Mouse (Mus musculus) midbrain, embryonic 11.5 days (tissue): ENCODE measurements around the gene Khk. TPM values are rescaled to one million over a fixed set of nuclear protein-coding genes. Genes with fewer than 3 reads are reported as not detected.

Experiments
- ATAC-seq: fragments of 200-750 bp; cut with Nextera tagmentation; 2 replicates; pipeline ENCODE4 v1.8.0; 2017; ENCODE audit warnings: moderate TSS enrichment, moderate library complexity; ENCODE audit not compliant: low FRiP score
- DNase-seq: peaks from one replicate; pipeline ENCODE4 v3.0.0; 2015; ENCODE audit warnings: low spot score; ENCODE audit errors: missing footprints
- H3K27ac ChIP-seq: fragments of 300-500 bp; sonication (generic); 2 replicates; pipeline ENCODE4 v1.5.1; 2014; ENCODE audit warnings: low read depth, low read length
- H3K27me3 ChIP-seq: fragments of 300-500 bp; sonication (generic); 2 replicates; pipeline ENCODE4 v1.6.1; 2014; ENCODE audit warnings: mild to moderate bottlenecking, low read length, moderate library complexity, mixed read lengths; ENCODE audit not compliant: control insufficient read depth, insufficient read depth
- H3K36me3 ChIP-seq: fragments of 300-500 bp; sonication (generic); 2 replicates; pipeline ENCODE4 v1.6.1; 2014; ENCODE audit warnings: mild to moderate bottlenecking, low read length, moderate library complexity, mixed read lengths; ENCODE audit not compliant: control insufficient read depth, insufficient read depth
- H3K4me1 ChIP-seq: fragments of 300-500 bp; sonication (generic); 2 replicates; pipeline ENCODE4 v1.6.1; 2014; ENCODE audit warnings: low read length; ENCODE audit not compliant: control insufficient read depth, insufficient read depth
- H3K4me2 ChIP-seq: fragments of 300-500 bp; sonication (generic); 2 replicates; pipeline ENCODE4 v1.6.1; 2014; ENCODE audit warnings: mild to moderate bottlenecking, moderate library complexity
- H3K4me3 ChIP-seq: fragments of 300-500 bp; sonication (generic); 2 replicates; pipeline ENCODE4 v1.5.1; 2014; ENCODE audit warnings: low read depth, low read length
- H3K9ac ChIP-seq: fragments of 300-500 bp; sonication (generic); 2 replicates; pipeline ENCODE4 v1.6.1; 2014; ENCODE audit warnings: low read length
- H3K9me3 ChIP-seq: fragments of 300-500 bp; sonication (generic); 2 replicates; pipeline ENCODE4 v1.6.1; 2016; ENCODE audit warnings: low read length; ENCODE audit not compliant: control insufficient read depth
- WGBS: fragments of 180-500 bp; shearing (Covaris S2); extraction: QIAGEN DNeasy Blood & Tissue Kit; methylation state at CpG from one replicate; pipeline ENCODE4 v1.1.7; 2014; 5-methylcytosine and 5-hydroxymethylcytosine counted together
- polyA plus RNA-seq: library from polyadenylated mRNA; unstranded; fragments of >200 nt; fragmentation: Nextera tagmentation; extraction: Ambion mirVana; gene quantifications from 2 replicates; pipeline ENCODE4 v1.2.1, GENCODE M21; 2014

Khk gene
- polyA plus RNA-seq, 1 experiment from 2014 or later = 6.9 TPM

- H3K27ac ChIP-seq = no peak overlapping the region
- WGBS = 94% methylated on average over 9 of the region's 9 CpGs
- H3K9ac ChIP-seq = no peak overlapping the region
- no peaks in the 10 kb centered on the region for H3K27me3 ChIP-seq
- no peaks in the 10 kb centered on the region for H3K9me3 ChIP-seq
- DNase-seq (no peak), ATAC-seq (no peak)
- no peak overlapping the region for H3K4me2 ChIP-seq
- H3K4me3 ChIP-seq = no peak overlapping the region
- peaks cover 25% of the 10 kb centered on the region for H3K4me1 ChIP-seq
- peaks cover 19% of the 10 kb centered on the region for H3K36me3 ChIP-seq
These were observed 33.3 kb downstream of the Khk start for GRCm38 (mm10) chr5:30954556-30954955.

- H3K27me3 ChIP-seq = no peaks in the 10 kb centered on the region
- no peak overlapping the region for H3K4me3 ChIP-seq
- WGBS = 96% methylated on average over 6 of the region's 6 CpGs
- H3K36me3 ChIP-seq = peaks cover 19% of the 10 kb centered on the region
- H3K4me1 ChIP-seq = peaks cover 19% of the 10 kb centered on the region
- ATAC-seq (no peak), DNase-seq (no peak)
- H3K4me2 ChIP-seq = no peak overlapping the region
- no peaks in the 10 kb centered on the region for H3K9me3 ChIP-seq
- H3K27ac ChIP-seq = no peak overlapping the region
- no peak overlapping the region for H3K9ac ChIP-seq
These were observed 34.5 kb downstream of the Khk start for GRCm38 (mm10) chr5:30955751-30956150.

DNA sequence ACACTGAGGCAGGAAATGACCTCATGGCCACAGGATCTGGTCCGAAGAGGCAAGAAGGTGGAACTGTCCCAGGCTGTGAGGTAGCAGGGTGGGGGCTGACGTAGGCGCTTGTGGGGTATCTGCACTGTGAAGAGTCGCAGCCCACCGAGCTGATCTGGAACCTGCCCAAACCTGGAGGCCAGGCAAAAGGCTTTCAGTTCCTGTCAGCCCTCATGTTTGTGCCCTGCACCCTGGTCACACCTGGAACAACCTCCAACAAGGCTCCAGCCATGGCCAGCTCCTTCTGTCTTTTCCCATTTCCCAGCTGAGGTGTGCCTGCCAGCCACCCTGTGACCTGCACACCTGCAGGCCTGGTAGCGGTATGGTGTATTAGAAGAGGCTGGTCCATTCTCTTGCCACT is 36.7 kb downstream of the Khk start:
- no peak overlapping the region for H3K9ac ChIP-seq
- H3K36me3 ChIP-seq = peaks cover 19% of the 10 kb centered on the region
- peaks cover 19% of the 10 kb centered on the region for H3K4me1 ChIP-seq
- H3K9me3 ChIP-seq = no peaks in the 10 kb centered on the region
- ATAC-seq (no peak), DNase-seq (no peak)
- no peak overlapping the region for H3K4me3 ChIP-seq
- H3K27me3 ChIP-seq = no peaks in the 10 kb centered on the region
- 96% methylated on average over 6 of the region's 6 CpGs for WGBS
- no peak overlapping the region for H3K27ac ChIP-seq
- no peak overlapping the region for H3K4me2 ChIP-seq

GRCm38 (mm10) chr5:30959198-30959854 is 38.1 kb downstream of the Khk start:
- no peak for DNase-seq
- Histone ChIP-seq H3K9me3 (no peaks in the 10 kb centered on the region), H3K27me3 (no peaks in the 10 kb centered on the region), H3K36me3 (peaks cover 17% of the 10 kb centered on the region), H3K4me2 (peak overlapping the region; percentile 88), H3K4me3 (peak overlapping the region; percentile 74), H3K9ac (peak overlapping the region; percentile 76), H3K4me1 (peaks cover 19% of the 10 kb centered on the region), H3K27ac (no peak overlapping the region)
- WGBS = 36% methylated on average over 19 of the region's 19 CpGs
- ATAC-seq = no peak

GRCm38 (mm10) chr5:30959966-30960501 is 38.8 kb downstream of the Khk start, which contains the start of gene Preb:
Gene Preb (minus strand): TSS chr5:30960361.
- DNase-seq = peak; percentile 100
- under 1% methylated on average over 56 of the region's 56 CpGs for WGBS
- Histone ChIP-seq H3K4me2 (peak within 1 kb of the TSS; percentile 88), H3K9ac (peak within 1 kb of the TSS; percentile 76), H3K4me1 (peaks cover 19% of the 10 kb centered on the region), H3K4me3 (peak within 1 kb of the TSS; percentile 74), H3K27ac (peak within 1 kb of the TSS; percentile 40; the same call in 1 of the 2 replicates), H3K9me3 (no peaks in the 10 kb centered on the region), H3K36me3 (peaks cover 14% of the 10 kb centered on the region), H3K27me3 (no peaks in the 10 kb centered on the region)
- peak; percentile 95 for ATAC-seq

GRCm38 (mm10) chr5:30960814-30961213 is 39.6 kb downstream of the Khk start:
- no peaks in the 10 kb centered on the region for H3K27me3 ChIP-seq
- WGBS = 86% methylated on average over 2 of the region's 2 CpGs
- no peaks in the 10 kb centered on the region for H3K9me3 ChIP-seq
- H3K9ac ChIP-seq = peak overlapping the region; percentile 76
- no peak overlapping the region for H3K27ac ChIP-seq
- peaks cover 9% of the 10 kb centered on the region for H3K36me3 ChIP-seq
- peak overlapping the region; percentile 88 for H3K4me2 ChIP-seq
- ATAC-seq (no peak), DNase-seq (no peak)
- peaks cover 19% of the 10 kb centered on the region for H3K4me1 ChIP-seq
- peak overlapping the region; percentile 74; the same call in 1 of the 2 replicates for H3K4me3 ChIP-seq

- Histone ChIP-seq H3K27ac (no peak overlapping the region), H3K4me3 (no peak overlapping the region), H3K27me3 (no peaks in the 10 kb centered on the region), H3K4me2 (no peak overlapping the region), H3K9me3 (no peaks in the 10 kb centered on the region), H3K36me3 (peaks cover 9% of the 10 kb centered on the region), H3K4me1 (peaks cover 19% of the 10 kb centered on the region), H3K9ac (no peak overlapping the region)
- ATAC-seq (no peak), DNase-seq (no peak)
- WGBS = 83% methylated on average over 10 of the region's 10 CpGs
These were observed 40.6 kb downstream of the Khk start for GRCm38 (mm10) chr5:30961545-30962505.

DNA sequence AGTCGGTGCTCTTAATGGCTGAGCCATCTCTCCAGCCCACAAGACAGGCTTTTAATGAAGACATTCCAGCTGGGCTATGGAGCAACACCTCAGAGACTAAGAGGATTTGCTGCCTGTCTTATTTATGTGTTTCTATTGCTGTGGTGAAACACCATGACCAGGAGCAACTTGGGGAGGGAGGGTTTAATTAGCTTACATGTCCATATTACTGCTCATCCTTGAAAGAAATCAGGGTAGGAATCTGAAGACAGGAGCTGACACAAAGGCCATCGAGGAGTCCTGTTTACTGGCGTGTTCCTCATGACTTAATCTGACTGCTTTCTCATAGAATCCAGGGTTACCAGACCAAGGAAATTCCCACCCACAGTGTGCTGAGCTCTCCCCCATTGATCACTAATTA is 42.7 kb downstream of the Khk start:
- DNase-seq (no peak), ATAC-seq (no peak)
- H3K4me2 ChIP-seq = no peak overlapping the region
- H3K4me3 ChIP-seq = no peak overlapping the region
- no peak overlapping the region for H3K9ac ChIP-seq
- no peaks in the 10 kb centered on the region for H3K27me3 ChIP-seq
- WGBS = 35% methylated on average over 3 of the region's 3 CpGs
- peaks cover 6% of the 10 kb centered on the region for H3K4me1 ChIP-seq
- H3K9me3 ChIP-seq = no peaks in the 10 kb centered on the region
- H3K27ac ChIP-seq = no peak overlapping the region
- H3K36me3 ChIP-seq = no peaks in the 10 kb centered on the region

DNA sequence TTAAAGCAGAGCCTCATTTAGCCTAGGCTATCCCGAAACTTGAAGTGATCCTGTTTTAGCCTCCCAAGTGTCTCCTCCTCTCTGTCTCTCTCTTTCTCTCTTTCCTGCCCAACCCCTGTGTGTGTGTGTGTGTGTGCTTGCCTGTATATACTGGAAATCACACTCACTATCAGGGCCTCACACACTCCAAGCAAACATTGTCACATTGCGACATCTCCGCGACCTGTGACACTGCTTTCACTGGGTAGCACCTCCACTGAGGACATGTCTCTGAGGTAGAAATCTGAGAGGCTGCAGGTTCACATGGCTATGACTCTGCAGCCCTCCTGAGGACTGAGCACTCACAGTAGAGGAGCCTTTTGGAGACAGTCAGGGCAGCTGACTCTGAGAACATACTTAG is 45.0 kb downstream of the Khk start:
- no peaks in the 10 kb centered on the region for H3K27me3 ChIP-seq
- ATAC-seq (no peak), DNase-seq (no peak)
- 86% methylated on average over 4 of the region's 4 CpGs for WGBS
- H3K9me3 ChIP-seq = no peaks in the 10 kb centered on the region
- no peak overlapping the region for H3K4me2 ChIP-seq
- no peak overlapping the region for H3K4me3 ChIP-seq
- no peaks in the 10 kb centered on the region for H3K36me3 ChIP-seq
- no peaks in the 10 kb centered on the region for H3K4me1 ChIP-seq
- H3K9ac ChIP-seq = no peak overlapping the region
- H3K27ac ChIP-seq = no peak overlapping the region
